Mouse (Mus musculus) hindbrain, embryonic 14.5 days (tissue): ENCODE data around the gene Sumo3. TPM values are rescaled to one million over a fixed set of nuclear protein-coding genes. Genes with fewer than 3 reads are reported as not detected.
A peak's percentile ranks its signal among the peaks of the same experiment; 100 is the strongest.

ENCODE experiments used
- ATAC-seq: fragments of 200-750 bp; cut with Nextera tagmentation; 2 replicates; pipeline ENCODE4 v1.8.0; 2017; ENCODE audit warnings: moderate number of reproducible peaks, mild to moderate bottlenecking, moderate TSS enrichment, moderate library complexity; ENCODE audit not compliant: low FRiP score
- DNase-seq: peaks from one replicate; pipeline ENCODE4 v3.0.0-alpha.2; 2015; ENCODE audit warnings: low spot score
- H3K27ac ChIP-seq: fragments of 300-500 bp; sonication (generic); 2 replicates; pipeline ENCODE4 v1.5.1; 2014; ENCODE audit warnings: mild to moderate bottlenecking, moderate library complexity
- H3K27me3 ChIP-seq: fragments of 300-500 bp; sonication (generic); 2 replicates; pipeline ENCODE4 v1.6.1; 2014; ENCODE audit warnings: mild to moderate bottlenecking, low read length, mixed read lengths; ENCODE audit not compliant: control insufficient read depth, insufficient read depth
- H3K36me3 ChIP-seq: fragments of 300-500 bp; sonication (generic); replicated peaks from 2 replicates; pipeline ENCODE4 v1.6.1; 2014; ENCODE audit not compliant: control insufficient read depth, insufficient read depth
- H3K4me1 ChIP-seq: fragments of 300-500 bp; sonication (generic); replicated peaks from 2 replicates; pipeline ENCODE4 v1.6.1; 2014; ENCODE audit warnings: antibody characterized with exemption, low read length, mixed read lengths; ENCODE audit not compliant: control insufficient read depth, insufficient read depth
- H3K4me2 ChIP-seq: fragments of 300-500 bp; sonication (generic); replicated peaks from 2 replicates; pipeline ENCODE4 v1.6.1; 2014; ENCODE audit warnings: mild to moderate bottlenecking, moderate library complexity
- H3K4me3 ChIP-seq: fragments of 300-500 bp; sonication (generic); replicated peaks from 2 replicates; pipeline ENCODE4 v1.5.1; 2014; ENCODE audit warnings: mild to moderate bottlenecking, low read length
- H3K9ac ChIP-seq: fragments of 300-500 bp; sonication (generic); 2 replicates; pipeline ENCODE4 v1.6.1; 2014
- H3K9me3 ChIP-seq: fragments of 300-500 bp; sonication (generic); 2 replicates; pipeline ENCODE4 v1.6.1; 2016; ENCODE audit warnings: low read length; ENCODE audit not compliant: control insufficient read depth
- WGBS: fragments of 180-500 bp; shearing (Covaris S2); extraction: QIAGEN DNeasy Blood & Tissue Kit; methylation state at CpG from one replicate; pipeline ENCODE4 v1.1.7; 2014; 5-methylcytosine and 5-hydroxymethylcytosine counted together
- polyA plus RNA-seq: library from polyadenylated mRNA; unstranded; fragments of >200 nt; fragmentation: Nextera tagmentation; extraction: Ambion mirVana; gene quantifications from 2 replicates; pipeline ENCODE4 v1.2.1, GENCODE M21; 2014

Sumo3 gene
- polyA plus RNA-seq = 235 and 260 TPM in 2 replicates

- ATAC-seq (peak; percentile 85), DNase-seq (peak; percentile 87)
- peaks cover 14% of the 10 kb centered on the region for H3K4me1 ChIP-seq
Measured at GRCm38 (mm10) chr10:77605908-77606826, at the start of gene Sumo3, which contains the start of gene Gm49325. Gene Sumo3, plus strand, starts transcription at chr10:77606097. Gene Gm49325, plus strand, starts transcription at chr10:77606197.

GRCm38 (mm10) chr10:77556631-77557030 lies 49.3 kb upstream of the Sumo3 start:
- Histone ChIP-seq H3K4me1 (no peaks in the 10 kb centered on the region), H3K4me3 (no peak overlapping the region), H3K27me3 (no peaks in the 10 kb centered on the region), H3K4me2 (no peak overlapping the region), H3K9ac (no peak overlapping the region), H3K9me3 (no peaks in the 10 kb centered on the region), H3K36me3 (no peaks in the 10 kb centered on the region), H3K27ac (no peak overlapping the region)
- ATAC-seq (no peak), DNase-seq (no peak)
- 95% methylated on average over 7 of the region's 7 CpGs for WGBS

More at GRCm38 (mm10) chr10:77605908-77606826, at the start of gene Sumo3, which contains the start of gene Gm49325:
- H3K9ac ChIP-seq = peak within 1 kb of the TSS; percentile 78
- peak within 1 kb of the TSS; percentile 86 for H3K4me2 ChIP-seq
- no peaks in the 10 kb centered on the region for H3K27me3 ChIP-seq
- peak within 1 kb of the TSS; percentile 66 for H3K4me3 ChIP-seq
- 0 out of 2 replicates have a peak, but pooled peaks cover 4% of the 10 kb centered on the region for H3K9me3 ChIP-seq
- whole genome bisulfite sequencing = 1% methylated on average over 102 of the region's 119 CpGs
- H3K36me3 ChIP-seq = peaks cover 22% of the 10 kb centered on the region
- H3K27ac ChIP-seq = peak within 1 kb of the TSS; percentile 92

- Histone ChIP-seq H3K36me3 (no peaks in the 10 kb centered on the region), H3K4me3 (no peak overlapping the region), H3K27ac (no peak overlapping the region), H3K9me3 (no peaks in the 10 kb centered on the region), H3K4me2 (no peak overlapping the region), H3K27me3 (no peaks in the 10 kb centered on the region), H3K4me1 (no peaks in the 10 kb centered on the region), H3K9ac (no peak overlapping the region)
- ATAC-seq = no peak
- no peak for DNase-seq
- WGBS = 93% methylated on average over 4 of the region's 4 CpGs
Measured at GRCm38 (mm10) chr10:77557641-77558040, 48.3 kb upstream of the Sumo3 start.

GRCm38 (mm10) chr10:77560090-77560489 lies 45.8 kb upstream of the Sumo3 start:
- DNase-seq (no peak), ATAC-seq (no peak)
- H3K27me3 ChIP-seq = no peaks in the 10 kb centered on the region
- H3K4me3 ChIP-seq = no peak overlapping the region
- H3K4me1 ChIP-seq = no peaks in the 10 kb centered on the region
- H3K4me2 ChIP-seq = no peak overlapping the region
- 88% methylated on average over 11 of the region's 11 CpGs for WGBS
- H3K9ac ChIP-seq = no peak overlapping the region
- H3K36me3 ChIP-seq = no peaks in the 10 kb centered on the region
- H3K9me3 ChIP-seq = no peaks in the 10 kb centered on the region
- H3K27ac ChIP-seq = no peak overlapping the region

GRCm38 (mm10) chr10:77560830-77561229 lies 45.1 kb upstream of the Sumo3 start:
- Histone ChIP-seq H3K27me3 (no peaks in the 10 kb centered on the region), H3K9ac (no peak overlapping the region), H3K4me3 (no peak overlapping the region), H3K27ac (no peak overlapping the region), H3K9me3 (no peaks in the 10 kb centered on the region), H3K4me2 (no peak overlapping the region), H3K36me3 (no peaks in the 10 kb centered on the region), H3K4me1 (no peaks in the 10 kb centered on the region)
- no peak for ATAC-seq
- DNase-seq = no peak
- 93% methylated on average over 9 of the region's 9 CpGs for WGBS

- no peaks in the 10 kb centered on the region for H3K36me3 ChIP-seq
- H3K27me3 ChIP-seq = no peaks in the 10 kb centered on the region
- no peak for ATAC-seq
- no peak overlapping the region for H3K27ac ChIP-seq
- no peak overlapping the region for H3K9ac ChIP-seq
- H3K9me3 ChIP-seq = no peaks in the 10 kb centered on the region
- H3K4me3 ChIP-seq = no peak overlapping the region
- no peak for DNase-seq
- 81% methylated on average over 2 of the region's 2 CpGs for WGBS
- H3K4me1 ChIP-seq = no peaks in the 10 kb centered on the region
- no peak overlapping the region for H3K4me2 ChIP-seq
Measured at GRCm38 (mm10) chr10:77561508-77561907, 44.4 kb upstream of the Sumo3 start.

GRCm38 (mm10) chr10:77565005-77565404 lies 40.9 kb upstream of the Sumo3 start:
- ATAC-seq (no peak), DNase-seq (no peak)
- H3K27ac ChIP-seq = no peak overlapping the region
- H3K4me2 ChIP-seq = no peak overlapping the region
- H3K27me3 ChIP-seq = no peaks in the 10 kb centered on the region
- no peak overlapping the region for H3K9ac ChIP-seq
- 85% methylated on average over 8 of the region's 8 CpGs for WGBS
- no peaks in the 10 kb centered on the region for H3K4me1 ChIP-seq
- H3K9me3 ChIP-seq = no peaks in the 10 kb centered on the region
- H3K36me3 ChIP-seq = no peaks in the 10 kb centered on the region
- no peak overlapping the region for H3K4me3 ChIP-seq

GRCm38 (mm10) chr10:77566651-77567050 lies 39.2 kb upstream of the Sumo3 start:
- no peak overlapping the region for H3K4me3 ChIP-seq
- no peak overlapping the region for H3K9ac ChIP-seq
- H3K9me3 ChIP-seq = no peaks in the 10 kb centered on the region
- no peaks in the 10 kb centered on the region for H3K27me3 ChIP-seq
- 36% methylated on average over 8 of the region's 8 CpGs for WGBS
- H3K27ac ChIP-seq = no peak overlapping the region
- no peak overlapping the region for H3K4me2 ChIP-seq
- ATAC-seq (no peak), DNase-seq (peak; percentile 56)
- no peaks in the 10 kb centered on the region for H3K4me1 ChIP-seq
- no peaks in the 10 kb centered on the region for H3K36me3 ChIP-seq

GRCm38 (mm10) chr10:77569481-77569880 lies 36.4 kb upstream of the Sumo3 start:
- no peak overlapping the region for H3K9ac ChIP-seq

More at GRCm38 (mm10) chr10:77569481-77569880, 36.4 kb upstream of the Sumo3 start:
- no peak overlapping the region for H3K27ac ChIP-seq
- no peak overlapping the region for H3K4me3 ChIP-seq
- no peaks in the 10 kb centered on the region for H3K27me3 ChIP-seq
- DNase-seq = no peak
- no peaks in the 10 kb centered on the region for H3K4me1 ChIP-seq
- 37% methylated on average over 7 of the region's 7 CpGs for WGBS
- no peak overlapping the region for H3K4me2 ChIP-seq
- H3K36me3 ChIP-seq = no peaks in the 10 kb centered on the region
- H3K9me3 ChIP-seq = no peaks in the 10 kb centered on the region
- no peak for ATAC-seq
